ENCODE assay signal across 8 mouse cellular contexts in genomic region chr17:47593215-47593853, GRCm38 (mm10). TPM values are rescaled to one million over a fixed set of nuclear protein-coding genes. Genes with fewer than 3 reads are reported as not detected.
DNase-seq lines count a peak whose midpoint lies in the region; ATAC-seq and TF ChIP-seq lines count a peak whose summit lies in the region.

No protein-coding gene starts in this region.

- no peak for DNase-seq in Patski (ENCODE audit: low read depth, low spot score)
- peak; percentile 94 to 95 for DNase-seq in cerebellum, postnatal 14 days
- peak; percentile 66 to 84 for DNase-seq in frontal cortex, postnatal 14 days (ENCODE audit: low spot score in 2 of 2)
- DNase-seq in layer of hippocampus, postnatal 25 days (ENCODE audit: extremely low spot score in 1 of 2, low spot score in 1 of 2), result peak; percentile 74 to 89
- peak; percentile 95 for DNase-seq in lung, postnatal 25 days (ENCODE audit: low spot score)
- DNase-seq in retina, embryonic 14.5 days (ENCODE audit: low spot score), result peak; percentile 96
- peak; percentile 100 for DNase-seq in thymus, postnatal 4 days

- H3K4me2 ChIP-seq in hindbrain, embryonic 13.5 days, result peak overlapping the region; percentile 98

- H3K4me1 ChIP-seq in hindbrain, embryonic 13.5 days (replicated peaks), result peaks cover 52% of the 10 kb centered on the region

- TF ChIP-seq CTCF in Patski (IDR thresholded peaks at IDR 0.05), result no peak

- CTCF ChIA-PET in Patski (lab: Charles Lee), result no interaction called here

- peak; percentile 64 for ATAC-seq in Patski
- ATAC-seq in hindbrain, embryonic 13.5 days (ENCODE audit: low FRiP score), result peak; percentile 90

- in situ Hi-C loops in Patski (cut with MboI; ENCODE audit: low pct_unique_long_range_greater_than_20kb), result no loop called here

- peak overlapping the region; percentile 73 for H3K4me3 ChIP-seq in hindbrain, embryonic 13.5 days

- no peaks in the 10 kb centered on the region for H3K36me3 ChIP-seq in hindbrain, embryonic 13.5 days

- WGBS in hindbrain, embryonic 13.5 days, result under 1% methylated on average over 52 of the region's 63 CpGs

- no peaks in the 10 kb centered on the region for H3K9me3 ChIP-seq in hindbrain, embryonic 13.5 days

- POLR2A ChIA-PET in Patski (lab: Charles Lee), result interaction anchor here (0.6 kb wide), 1 partner anchor 58 kb away, joined by 3 read pairs; no protein-coding TSS in a partner anchor

- H3K27ac ChIP-seq in hindbrain, embryonic 13.5 days, result peak overlapping the region; percentile 88

- H3K27me3 ChIP-seq in Patski, result no peaks in the 10 kb centered on the region
- H3K27me3 ChIP-seq in hindbrain, embryonic 13.5 days, result 0 out of 2 replicates have a peak, but pooled peaks cover 6% of the 10 kb centered on the region

- H3K9ac ChIP-seq in hindbrain, embryonic 13.5 days, result peak overlapping the region; percentile 85

RNA-seq across cellular contexts. Expression of gene Bysl, which starts 18.0 kb away (rescaled TPM):
- 18.2 TPM for polyA plus RNA-seq in Patski (2021)
- polyA plus RNA-seq in hindbrain, embryonic 13.5 days (2015; fragmentation: Nextera tagmentation; extraction: Ambion mirVana), result 33.9 and 34.2 TPM in 2 replicates
- 10 to 100 TPM; 18.4 to 19.1 TPM for total RNA-seq in layer of hippocampus, postnatal 25 days (2021)

RNA-seq across cellular contexts. Expression of gene Med20, which starts 18.0 kb away (rescaled TPM):
- polyA plus RNA-seq in Patski (2021), result 36.3 TPM
- 42.5 and 44.8 TPM in 2 replicates for polyA plus RNA-seq in hindbrain, embryonic 13.5 days (2015; fragmentation: Nextera tagmentation; extraction: Ambion mirVana)
- 10 to 100 TPM; 28.7 to 29.8 TPM for total RNA-seq in layer of hippocampus, postnatal 25 days (2021)

RNA-seq across cellular contexts. Expression of gene Gm20517, which starts 18.1 kb away (rescaled TPM):
- polyA plus RNA-seq in Patski (2021), result 2.4 TPM
- 2.1 and 2.7 TPM in 2 replicates for polyA plus RNA-seq in hindbrain, embryonic 13.5 days (2015; fragmentation: Nextera tagmentation; extraction: Ambion mirVana)
- total RNA-seq in layer of hippocampus, postnatal 25 days (2021), result 1 to 10 TPM; 5.2 to 5.5 TPM

RNA-seq across cellular contexts. Expression of gene Usp49, which starts 37.2 kb away (rescaled TPM):
- polyA plus RNA-seq in Patski (2021), result 10.0 TPM
- 8.6 and 9.1 TPM in 2 replicates for polyA plus RNA-seq in hindbrain, embryonic 13.5 days (2015; fragmentation: Nextera tagmentation; extraction: Ambion mirVana)
- 10 to 100 TPM in 1 of 2 experiments, 1 to 10 TPM in 1; 9.7 to 14.7 TPM for total RNA-seq in layer of hippocampus, postnatal 25 days (2021)
